Mouse (Mus musculus) thymus, postnatal 36 days (tissue): Measurements from ENCODE around the gene Lrrc63.

ENCODE experiments used
- DNase-seq, 2 experiments: peaks; one replicate each; pipeline ENCODE4 v3.0.0; 2022; ENCODE audit warnings: mixed read lengths in 2 of 2

Lrrc63 gene

DNA sequence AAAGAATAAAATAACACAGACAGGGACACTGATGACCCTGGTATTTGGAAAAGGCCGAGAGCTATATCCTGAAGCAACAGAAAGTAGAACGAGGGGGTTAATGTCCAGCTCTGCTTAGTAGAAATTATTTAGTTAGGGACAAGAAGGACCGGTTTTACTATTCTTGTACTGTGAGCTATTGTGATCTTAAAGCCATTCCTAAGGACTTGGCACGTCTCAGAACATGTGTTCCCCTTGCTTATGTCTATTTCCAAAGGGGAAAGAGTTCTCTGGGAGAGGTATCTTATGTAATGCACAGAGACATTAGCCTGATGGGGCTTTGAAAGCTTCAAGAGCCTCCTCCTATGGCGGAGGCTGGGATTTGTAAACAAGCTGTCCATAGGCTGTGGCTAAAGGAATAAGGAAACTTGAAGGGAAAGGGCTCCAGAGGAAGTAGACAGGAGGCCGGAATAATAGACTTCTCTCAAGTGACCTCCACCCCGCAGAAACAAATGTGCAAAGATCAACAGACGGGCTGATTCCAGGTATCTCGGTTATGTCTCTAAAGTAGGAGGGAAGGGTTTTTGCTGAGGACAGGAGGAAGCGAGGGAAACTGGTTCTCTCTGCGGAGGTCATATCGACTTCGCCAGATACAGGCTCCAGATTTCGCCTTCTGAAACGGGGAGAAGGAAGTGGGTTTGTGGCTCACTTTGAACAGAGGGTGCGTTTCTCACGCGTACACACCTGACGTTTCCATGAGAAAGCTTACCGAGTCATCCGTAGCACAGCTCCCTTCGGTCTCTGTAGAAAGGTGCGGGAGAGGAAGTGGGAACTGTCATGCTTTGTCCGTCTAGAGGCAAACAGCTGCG, 5.7 kb upstream of the Lrrc63 start:
- peak; percentile 27 to 37 for DNase-seq

DNA sequence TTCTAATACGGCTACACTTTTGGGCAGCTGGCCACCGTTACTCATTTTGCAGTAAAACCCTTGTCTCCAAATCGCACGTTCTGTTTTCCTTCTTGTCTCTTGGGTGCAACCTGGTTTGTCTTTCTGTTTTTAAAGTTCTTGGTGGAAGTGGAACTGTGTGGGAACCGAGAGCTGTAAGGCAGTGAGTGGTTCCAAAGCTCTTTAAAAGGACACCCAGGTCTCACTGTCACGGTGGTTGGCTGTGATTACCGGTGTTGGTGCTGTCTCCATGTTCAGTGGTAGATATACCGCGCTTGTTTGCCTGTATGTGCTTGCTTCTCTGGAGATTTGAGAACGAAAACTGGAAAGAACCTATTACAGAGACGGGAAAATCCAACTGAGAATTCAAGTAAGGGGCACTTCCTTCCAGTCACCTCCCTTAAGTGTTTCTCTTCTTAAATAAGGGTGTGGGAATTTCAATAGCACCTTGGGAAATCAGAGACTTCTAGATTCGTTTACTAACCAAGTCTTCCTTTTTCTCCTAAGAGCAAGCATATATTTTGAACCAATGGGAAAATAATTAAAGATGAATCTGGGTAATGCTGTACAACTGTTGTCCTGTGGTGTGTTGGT, 749 bp upstream of the Lrrc63 start:
- no peak for DNase-seq

DNA sequence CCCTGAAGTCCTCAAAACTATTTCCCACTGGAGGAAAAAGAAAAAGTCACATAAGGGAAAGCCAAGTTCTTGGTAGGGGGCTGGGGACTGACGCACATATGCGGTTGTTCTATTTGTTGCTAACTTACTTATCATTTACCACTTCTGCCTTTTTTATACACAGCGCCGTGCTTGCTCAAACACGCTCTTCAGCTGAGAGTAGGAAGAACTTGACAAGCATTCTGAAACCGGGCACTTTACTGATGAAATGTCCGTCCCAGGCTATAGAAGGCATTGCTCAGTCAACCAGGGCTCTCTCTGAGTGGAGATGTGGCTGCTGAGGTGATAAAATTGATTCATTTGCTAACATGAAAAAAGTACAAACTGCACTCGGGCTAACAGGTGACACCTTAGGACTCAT, 9.0 kb downstream of the Lrrc63 start:
- no peak for DNase-seq

DNA sequence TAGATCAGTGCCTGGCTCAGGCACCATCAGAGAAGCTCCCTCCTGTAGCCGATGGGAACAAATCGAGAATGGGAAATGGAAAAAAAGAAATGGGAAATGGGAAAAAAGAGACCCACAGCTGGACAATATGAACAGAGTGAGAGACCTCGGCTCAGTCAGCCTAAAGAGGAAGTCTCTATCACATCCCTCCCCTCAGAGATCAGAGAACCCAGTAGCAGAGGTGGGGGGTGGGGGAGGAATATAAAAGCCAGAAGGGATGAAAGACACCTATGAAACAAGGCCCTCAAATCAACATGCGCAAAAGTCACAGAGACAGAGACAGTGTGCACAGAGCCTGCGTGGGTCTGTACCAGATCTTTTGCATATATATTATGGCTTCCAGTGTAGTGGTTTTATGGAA, 27.7 kb downstream of the Lrrc63 start:
- peak in 1 of 2 experiments; percentile 16 for DNase-seq

DNA sequence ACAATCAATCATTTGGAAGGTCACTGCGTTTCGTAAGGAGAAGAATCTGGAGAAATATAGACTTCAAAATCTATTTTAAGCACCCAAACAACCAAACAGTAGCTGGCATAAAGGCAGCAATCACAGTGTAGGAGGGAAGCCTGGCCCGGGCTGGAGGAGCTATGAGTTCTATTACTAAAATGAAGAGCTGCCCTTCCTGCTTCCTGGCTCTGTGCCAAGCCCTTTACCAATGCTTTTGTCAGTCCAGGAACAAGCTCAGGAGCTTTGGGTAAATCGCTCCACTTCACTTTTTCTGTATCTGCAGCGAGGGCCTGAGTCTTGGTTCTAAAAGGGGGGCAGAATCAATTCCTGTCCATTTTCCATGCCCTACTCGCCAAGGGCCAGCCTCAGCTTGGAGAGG, 52.7 kb downstream of the Lrrc63 start:
- no peak for DNase-seq

DNA sequence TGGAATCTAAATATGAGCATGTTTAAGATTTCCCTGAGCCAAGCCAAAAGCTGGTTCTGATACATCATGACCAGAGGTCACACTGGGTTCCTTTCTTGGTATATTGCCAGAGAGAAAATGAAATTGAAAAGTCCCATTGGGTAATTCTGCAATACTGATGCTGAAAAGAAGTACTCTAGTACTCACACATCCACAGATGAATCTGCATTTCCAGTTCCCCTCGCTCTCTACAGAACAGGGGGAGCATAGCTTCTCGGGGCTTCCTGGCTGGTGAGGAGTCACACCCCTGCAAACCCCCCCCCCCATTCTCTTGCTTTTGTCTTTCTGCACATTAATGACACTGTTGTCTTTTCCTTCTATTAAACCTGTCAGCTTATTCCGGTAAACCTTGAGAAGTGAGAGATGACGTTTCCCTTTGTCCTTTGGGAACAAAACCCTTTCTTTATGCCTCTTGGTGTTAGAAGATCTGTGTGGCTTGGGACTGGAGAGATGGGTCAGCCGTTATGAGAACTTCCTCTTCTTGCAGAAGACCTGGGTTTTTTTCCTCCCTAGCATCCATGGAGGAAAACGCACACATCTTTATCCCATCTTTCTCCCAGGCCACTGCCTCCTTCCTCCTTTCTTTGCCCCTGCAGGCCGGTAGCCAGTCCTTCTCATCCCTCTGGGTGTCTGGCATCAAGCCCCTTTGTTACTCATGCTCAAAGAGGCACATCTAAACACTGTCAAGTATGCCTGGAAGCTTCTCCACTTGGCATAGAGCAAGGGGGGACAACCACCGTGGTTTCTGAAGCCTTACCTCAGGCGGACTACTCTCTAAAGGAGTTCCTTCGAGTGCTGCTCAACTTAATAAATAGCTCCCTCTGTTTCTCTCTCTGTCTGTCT, 55.1 kb downstream of the Lrrc63 start:
- no peak for DNase-seq

DNA sequence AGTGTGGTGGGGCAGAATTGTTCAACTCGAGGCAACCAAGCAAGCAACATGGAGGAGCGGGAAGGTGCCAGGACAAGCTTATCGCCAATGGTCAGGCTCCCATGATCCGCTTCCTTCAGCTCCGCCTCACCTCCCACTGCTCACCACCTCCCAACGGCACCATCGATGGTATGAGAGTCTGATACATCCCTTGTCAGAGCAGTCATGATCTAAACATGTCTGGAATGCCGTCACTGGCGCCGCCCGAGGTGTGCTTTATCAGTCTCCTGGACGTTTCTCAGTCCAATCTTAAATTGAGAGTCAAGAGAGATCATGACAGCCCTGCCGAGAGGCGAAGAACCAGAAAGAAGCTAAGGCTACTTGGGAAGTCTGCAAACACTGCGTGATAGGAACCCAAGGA, 59.6 kb downstream of the Lrrc63 start:
- DNase-seq, result no peak

DNA sequence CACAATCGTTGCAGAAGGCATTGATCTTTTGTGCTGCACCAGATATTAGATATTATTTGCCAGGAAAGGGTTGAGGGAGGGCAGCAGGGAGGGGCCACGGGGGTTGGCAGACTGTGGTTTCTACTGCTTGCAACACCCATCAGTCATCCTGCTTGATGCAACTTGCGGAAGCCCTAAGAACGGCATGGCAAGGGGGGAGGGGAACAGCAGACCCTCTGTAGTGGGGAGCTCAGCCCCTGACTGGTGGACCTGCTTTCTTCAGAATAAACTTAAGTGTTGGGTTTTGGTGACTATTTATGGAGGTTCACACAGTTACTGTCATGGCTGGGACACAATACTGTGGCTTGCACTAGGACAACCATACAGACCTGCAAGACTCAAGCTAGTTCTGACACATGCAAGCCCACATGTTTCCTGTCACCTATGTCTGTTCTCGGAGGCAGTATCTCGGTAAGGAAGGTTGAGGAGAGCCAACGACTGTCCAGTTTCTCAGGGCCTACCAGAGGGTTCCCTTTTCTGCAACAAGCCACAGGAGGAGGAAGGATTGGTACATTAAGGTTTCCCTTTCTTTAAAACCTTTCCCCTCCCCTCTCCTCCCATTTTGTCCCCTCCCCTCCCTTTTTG, 61.2 kb downstream of the Lrrc63 start:
- DNase-seq, result peak; percentile 73 to 77

DNA sequence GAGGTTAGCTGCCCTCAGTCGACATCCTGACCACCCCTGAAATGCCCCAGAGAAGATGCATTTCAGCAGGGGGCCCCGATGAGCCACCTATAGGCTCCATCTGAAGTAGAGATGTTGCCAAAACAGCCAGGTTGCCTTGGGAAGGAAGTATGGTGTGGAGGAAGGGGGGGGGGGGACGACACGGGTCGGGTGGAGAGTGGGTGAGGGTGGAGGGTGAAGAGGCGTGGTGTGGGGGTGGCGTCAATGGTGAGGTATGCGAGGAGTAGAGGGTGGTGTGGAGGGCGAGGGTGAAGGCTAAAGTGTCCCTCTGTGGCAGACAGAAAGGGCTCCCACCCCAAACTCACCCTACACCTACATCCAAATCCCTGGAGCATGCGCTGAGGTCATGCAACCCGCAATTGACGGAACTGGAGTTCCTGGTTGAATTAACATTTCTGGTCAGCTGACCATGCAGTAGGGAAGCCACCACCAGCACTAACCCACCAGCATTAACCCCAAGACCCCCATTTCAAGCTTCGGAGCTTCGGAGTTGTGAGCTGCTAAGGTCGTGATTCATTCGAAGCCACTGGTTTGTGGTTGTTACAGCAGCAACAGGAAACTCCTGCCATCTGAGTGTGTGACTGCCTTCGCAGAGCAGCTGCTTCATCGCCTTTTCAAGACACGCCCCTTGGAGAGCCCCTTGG, 62.1 kb downstream of the Lrrc63 start:
- DNase-seq, result peak; percentile 60 to 67

DNA sequence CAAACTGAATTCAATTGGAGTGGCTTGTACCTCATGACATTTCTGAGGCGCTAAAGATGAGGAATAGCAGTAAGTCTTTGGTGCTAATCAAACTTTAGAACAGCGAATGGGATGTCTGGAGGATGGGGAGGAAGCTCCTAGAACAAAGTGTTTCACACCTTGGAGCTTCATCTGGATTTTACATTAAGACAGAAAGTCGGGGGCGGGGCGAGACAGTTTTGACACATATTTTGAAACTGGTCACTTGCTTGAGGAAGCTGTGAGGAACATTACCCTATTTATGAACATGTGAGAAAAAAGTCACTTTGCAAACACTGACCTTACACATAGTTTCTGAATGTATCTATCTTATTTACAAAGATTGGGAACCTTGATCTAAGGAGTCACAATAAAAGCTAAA, 65.5 kb downstream of the Lrrc63 start:
- DNase-seq, result no peak

DNA sequence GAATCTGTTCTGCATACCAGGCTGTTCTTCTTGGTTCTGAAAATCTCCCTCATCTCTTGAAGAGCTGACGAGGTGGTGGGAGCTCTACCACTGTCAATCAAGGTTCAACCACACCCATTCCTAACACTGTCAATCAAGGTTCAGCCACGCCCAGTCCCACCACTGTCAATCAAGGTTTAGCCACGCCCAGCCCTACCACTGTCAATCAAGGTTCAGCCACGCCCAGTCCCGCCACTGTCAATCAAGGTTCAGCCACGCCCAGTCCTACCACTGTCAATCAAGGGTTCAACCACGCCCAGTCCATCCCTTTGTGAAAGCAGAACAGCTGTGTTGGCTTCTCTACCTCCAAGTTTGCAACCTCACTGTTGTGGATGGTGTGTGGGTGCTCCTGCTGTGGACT, 66.2 kb downstream of the Lrrc63 start:
- DNase-seq, result peak in 1 of 2 experiments; percentile 17

DNA sequence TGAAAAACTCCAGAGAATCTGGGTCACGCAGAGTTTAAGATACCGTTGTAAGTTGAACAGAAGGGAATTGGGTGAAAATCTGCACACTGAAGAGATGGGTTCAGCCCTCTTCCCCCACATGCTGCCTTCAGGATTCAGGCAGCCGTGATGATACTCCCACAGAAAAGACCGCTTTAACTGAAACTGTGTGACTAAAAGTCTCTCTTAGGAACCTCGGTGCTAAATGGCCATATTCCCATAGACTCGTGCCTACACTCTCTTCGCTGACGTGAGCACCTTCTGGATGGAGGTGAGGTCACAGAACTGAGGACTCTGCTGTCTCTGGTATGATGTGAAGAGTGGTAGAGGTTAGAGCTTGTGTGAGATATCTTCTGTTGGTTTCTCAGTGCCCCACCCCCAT, 66.7 kb downstream of the Lrrc63 start:
- no peak for DNase-seq

DNA sequence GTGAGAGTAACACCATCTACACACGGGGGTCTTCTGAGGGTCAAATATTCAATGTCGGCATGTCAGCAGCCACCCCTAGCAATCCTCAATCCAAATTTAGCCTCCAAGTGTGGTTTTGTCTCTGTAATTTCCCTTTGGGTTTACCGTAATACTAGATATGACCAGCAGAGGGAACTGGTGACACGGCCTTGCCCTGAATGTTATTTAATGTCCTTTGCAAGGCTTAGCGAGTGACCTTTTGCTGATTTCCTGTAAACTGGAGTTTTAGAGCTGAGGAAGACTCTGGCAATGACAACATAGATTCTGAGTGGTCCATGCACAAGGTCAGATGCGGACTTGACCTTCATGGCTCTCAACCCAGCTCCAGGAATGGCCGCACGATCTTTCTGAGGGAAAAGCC, 70.1 kb downstream of the Lrrc63 start:
- peak in 1 of 2 experiments; percentile 18 for DNase-seq

DNA sequence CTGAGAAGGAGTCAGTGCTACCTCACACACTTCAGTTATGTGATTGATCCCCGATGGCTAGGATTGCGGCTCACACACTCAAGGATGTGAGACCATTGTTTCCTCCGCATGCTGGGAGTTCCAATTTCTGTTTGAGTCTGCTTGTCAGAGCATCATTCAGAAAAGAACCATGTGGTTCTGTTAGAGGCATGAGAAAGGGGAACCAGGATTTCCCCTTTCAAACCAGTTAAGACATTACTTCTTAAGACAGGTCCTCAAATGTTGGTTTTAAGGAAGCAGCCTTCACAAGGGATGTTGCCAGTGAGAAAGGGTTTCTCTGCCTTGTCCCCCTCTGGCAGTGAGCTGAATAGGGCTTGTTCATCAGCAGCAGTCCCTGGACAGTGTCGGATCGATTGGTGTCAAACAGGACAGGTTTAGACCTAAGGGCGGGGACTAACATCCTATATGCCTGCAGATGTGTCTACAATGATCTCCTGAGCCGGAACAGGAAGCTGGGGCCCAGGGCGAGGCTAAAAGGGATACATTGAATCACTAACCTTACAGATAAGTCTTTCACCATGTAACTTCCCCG, 73.7 kb downstream of the Lrrc63 start:
- DNase-seq, result peak in 1 of 2 experiments; percentile 23

DNA sequence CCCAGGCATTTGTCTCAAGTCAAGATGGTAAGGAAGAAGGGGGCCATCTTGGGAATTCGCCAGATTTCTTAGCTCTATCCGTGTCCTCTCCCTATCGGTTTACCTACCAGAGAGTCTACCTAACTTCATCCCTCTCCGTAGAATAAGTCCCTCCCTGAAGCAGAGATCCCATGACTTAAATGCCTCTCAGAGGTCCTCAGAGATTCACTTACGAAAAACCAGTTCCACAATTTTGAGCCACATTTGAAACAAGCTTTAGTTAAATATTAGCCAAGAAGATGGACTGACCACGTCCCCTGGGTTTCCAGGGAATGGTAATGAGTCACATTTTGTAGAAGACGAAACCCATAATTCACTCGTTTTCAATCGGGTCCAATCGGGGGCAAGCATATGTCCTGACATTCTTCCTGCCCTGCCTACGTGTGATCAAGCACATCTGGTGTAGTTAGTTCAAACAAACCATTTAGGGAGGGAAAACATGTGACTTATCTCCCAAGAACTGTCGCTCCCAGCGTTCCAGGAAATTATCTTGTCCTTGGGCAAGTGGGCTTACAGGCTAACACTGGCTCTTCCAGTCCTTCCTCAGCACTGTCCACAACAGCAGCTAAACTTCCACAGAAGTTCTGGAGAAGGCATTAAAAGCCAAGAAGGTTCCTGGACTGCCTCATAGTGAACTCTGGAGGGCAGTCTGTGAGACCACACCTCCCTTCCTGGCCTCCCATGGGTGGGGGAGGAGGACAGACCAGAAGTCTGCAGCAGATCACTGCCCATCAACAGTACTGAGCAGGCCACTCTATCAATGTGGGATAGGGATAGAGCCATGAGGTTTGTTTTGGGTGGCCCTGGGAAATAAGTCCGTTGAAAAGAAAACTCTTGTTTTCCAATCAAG, 76.0 kb downstream of the Lrrc63 start:
- DNase-seq, result no peak

DNA sequence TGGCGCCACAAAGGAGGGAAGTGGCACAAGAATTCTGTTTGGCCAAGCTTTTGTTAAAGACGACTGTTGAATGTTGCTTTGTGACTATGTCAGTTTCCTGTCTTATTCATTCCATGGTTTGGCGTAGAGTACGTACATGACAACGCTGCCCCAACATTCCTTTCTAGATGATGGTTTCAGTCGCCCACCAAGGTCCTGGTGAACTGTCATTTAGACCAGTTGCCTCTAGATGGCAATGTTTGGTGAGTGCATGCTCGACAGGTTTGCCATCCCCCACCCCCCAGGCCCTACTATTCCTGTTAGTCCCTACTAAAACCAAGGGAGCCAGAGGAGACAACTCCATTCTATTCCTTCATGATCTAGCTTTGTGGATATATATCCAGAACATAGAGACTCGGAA, 78.2 kb downstream of the Lrrc63 start:
- DNase-seq, result no peak

DNA sequence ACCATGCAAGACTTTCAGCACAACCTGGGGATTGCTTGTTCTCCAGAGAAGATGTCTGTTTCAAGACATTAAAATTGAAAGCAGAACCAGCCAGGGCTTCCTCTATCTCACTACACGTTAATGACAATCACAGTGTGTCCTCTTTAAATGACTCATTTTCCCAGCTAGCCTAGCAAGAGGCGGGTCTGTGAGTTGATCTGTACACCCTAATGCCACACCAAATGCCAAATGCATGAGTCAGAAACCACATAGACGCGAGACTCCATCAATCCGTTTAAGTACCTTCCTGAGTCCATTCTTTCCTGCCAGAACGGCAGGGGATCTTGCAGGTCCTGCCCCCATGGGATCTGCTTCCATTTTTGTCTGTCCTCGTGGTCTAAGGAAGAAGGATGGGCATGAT, 85.5 kb downstream of the Lrrc63 start:
- no peak for DNase-seq

DNA sequence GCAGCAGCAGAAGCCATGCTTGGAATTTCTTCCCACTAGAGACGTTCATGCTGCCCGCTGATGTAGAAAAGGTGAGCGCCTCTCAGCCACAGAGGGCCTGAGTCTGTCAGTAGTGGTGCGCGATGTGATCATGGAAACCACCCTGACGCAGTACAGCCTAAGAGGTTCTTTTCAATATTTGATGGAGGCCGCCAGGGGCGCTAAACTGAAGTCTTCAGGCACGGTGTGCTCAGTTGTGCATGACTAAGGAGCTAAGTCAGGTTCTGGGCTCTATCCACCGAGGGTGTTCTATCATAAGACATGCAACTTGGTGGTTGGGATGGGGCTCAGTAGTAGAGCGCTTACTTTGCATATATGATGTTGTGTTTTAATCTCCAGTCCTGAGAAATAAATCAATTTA, 95.2 kb downstream of the Lrrc63 start:
- DNase-seq, result no peak
